Mouse (Mus musculus) forelimb bud, embryonic 11.5 days (tissue): ENCODE results near the gene Bpi.

Experiments
- DNase-seq: peaks from one replicate; pipeline ENCODE4 v3.0.0-alpha.2; 2012; ENCODE audit warnings: low read depth, low spot score

The Bpi gene

DNA sequence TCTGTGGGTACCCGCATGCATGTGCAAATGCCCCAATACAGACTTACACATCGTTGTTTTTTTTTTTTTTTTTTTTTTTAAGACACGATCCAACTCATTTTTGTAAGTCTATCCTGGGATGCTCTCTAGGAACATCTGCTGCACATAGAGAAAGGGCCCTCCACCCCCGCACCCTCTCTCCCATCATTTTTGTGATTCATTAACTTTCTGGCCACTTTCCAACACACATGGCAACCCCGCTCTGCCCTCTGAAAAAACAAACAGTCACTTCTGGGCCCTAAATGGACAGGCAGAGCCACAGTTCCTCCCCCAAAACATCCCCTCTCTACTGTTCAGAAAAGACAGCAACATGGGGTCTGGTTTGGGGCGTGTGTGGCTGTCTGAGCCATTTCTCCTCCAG, 27.8 kb downstream of the Bpi start:
- no peak for DNase-seq

DNA sequence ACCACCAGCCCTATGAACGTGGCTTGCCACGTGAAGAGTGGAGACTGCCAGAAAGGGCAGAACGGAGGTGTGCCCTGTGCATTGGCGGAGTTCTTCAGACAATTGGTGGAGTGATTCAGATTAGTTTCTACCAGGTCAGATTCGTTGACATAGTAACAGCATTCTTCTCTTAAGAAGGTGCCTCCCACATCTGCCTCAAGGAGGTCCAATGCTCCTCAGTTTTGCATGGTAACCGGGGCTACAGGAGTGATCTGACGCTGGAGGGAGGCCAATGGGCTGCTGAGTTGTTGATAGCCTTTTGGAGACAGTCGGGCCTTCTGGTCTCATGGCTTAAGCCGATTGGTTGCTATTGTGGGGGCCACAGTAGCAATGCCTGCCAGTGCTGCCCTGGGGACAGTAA, 37.8 kb downstream of the Bpi start:
- no peak for DNase-seq

DNA sequence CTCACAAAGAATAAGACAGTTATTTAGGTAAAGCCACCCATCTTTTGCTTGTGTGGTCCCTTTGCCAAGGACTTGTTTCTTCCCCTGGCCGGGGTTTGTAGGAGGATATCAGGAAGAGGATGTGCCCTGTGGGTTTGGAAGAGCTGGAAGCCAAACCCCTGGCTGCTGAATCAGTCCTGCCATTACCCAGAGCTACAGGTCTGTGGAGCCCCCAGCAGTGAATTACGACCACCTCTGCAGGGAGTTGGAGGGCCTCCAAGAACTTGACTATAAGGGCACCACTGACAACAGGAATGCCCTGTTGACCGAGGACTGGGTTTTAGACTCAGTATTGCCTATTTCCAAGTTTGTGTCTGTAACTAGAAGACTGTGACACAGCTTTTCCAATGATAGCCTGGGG, 41.3 kb downstream of the Bpi start:
- no peak for DNase-seq

DNA sequence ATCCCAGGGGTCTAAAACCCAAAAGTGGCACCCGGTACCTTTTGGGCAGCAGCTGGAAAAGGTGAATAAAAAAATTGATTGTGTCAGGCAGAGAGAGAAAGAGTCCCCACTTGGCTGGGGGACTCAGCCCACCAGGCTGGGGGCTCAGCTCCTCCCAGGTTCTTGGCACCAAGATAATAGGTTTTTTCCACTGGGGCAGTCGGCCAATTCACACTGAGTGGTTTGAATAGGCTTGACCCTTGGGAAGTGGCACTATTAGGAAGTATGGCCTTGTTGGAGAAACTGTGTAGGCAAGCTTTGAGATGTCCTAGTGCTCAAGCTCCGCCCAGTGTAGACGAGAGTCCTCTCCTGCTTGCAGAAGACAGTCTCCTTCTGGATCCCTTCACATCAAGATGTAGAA, 41.8 kb downstream of the Bpi start:
- no peak for DNase-seq

DNA sequence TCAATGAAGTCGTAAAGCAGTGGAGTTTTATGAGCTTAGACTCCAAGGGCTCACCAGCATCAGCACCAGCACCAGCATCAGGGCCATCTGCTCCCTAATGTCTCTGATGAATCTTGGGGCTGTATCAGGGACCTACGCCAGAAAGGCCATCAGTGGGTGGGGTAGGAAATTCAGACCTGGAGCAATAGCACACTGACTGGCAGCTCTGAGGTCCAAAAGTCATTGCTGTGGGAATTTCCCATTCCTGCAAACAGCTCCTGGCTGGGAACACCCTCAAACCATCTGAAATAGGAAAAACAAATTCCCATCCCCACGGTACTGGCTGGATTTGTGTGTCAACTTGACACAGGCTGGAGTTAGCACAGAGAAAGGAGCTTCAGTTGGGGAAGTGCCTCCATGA, 44.9 kb downstream of the Bpi start:
- DNase-seq: no peak

DNA sequence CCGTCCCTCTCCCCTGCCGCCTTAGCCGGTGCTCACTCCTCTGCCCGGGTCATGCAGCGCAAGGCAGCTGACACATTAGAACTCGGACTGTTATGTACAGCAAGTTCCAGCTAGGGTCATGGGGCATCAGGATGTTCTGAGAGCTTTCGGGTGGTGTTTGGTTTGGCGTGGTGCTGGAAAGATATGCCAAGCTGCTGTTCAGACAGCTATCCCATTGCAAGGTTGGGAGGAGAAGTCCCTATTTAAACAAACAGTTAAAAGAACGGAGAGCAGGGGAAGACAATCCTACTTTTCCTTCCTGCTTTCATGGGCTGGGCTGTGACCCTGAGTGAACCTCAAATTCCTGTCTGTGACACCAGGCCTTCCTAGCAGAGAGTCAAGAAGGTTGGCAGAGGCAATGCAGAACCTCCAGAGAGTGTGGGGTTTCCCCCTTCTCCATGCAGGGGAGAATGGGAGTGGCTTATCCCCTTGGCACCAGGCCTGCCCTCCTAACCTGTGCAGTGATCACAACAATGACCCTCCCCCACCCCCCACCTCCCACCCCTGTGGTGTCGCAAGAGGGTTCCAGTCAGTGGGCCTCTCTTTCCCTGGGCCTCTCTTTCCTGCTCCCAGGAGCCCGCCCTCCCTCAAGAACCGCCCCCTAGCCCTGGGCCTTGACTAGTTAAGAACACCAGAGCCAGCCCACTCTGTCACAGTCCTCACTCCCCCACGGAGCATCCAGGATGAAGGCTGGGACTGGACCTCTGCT, 48.2 kb downstream of the Bpi start, which contains the start of gene Lbp:
TSS of gene Lbp (plus strand) at position 546 of the 748 bp plus-strand sequence.
- peak; percentile 28 for DNase-seq

DNA sequence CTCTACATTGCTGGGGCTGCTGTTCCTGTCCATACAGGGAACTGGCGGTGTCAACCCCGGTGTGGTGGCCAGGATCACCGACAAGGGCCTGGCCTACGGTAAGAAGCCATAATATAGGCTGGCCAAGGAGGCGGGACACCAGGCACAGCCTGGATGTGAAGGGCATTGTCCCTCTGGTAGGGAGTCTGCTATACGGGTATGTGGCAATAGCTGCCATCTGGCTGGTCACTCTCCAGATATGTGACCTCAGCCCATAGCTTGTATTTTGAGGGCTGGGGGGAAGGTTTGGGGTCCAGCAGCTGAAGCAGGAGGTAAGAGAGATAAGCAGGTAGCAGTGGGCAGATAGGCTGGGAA, 48.8 kb downstream of the Bpi start:
- DNase-seq: no peak

DNA sequence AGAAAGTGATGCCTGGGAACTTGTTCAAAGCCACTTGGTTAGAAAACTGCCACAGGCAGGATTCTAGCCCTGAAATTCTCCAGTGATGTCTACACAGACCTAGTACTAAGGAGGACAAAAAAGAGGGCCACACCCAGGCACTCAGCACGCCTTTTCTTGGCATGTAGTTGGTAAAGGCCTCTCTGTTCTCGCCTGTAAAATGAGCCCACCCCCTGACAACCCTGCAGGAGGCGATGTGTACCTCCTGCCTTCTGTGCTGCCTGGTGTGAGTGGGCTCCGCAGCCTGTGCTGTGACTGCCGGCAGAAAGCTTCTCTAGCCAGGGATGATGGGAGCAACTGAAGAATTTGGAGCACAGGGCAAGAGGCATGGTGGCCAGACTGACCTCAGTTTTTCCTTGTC, 50.4 kb downstream of the Bpi start:
- no peak for DNase-seq

DNA sequence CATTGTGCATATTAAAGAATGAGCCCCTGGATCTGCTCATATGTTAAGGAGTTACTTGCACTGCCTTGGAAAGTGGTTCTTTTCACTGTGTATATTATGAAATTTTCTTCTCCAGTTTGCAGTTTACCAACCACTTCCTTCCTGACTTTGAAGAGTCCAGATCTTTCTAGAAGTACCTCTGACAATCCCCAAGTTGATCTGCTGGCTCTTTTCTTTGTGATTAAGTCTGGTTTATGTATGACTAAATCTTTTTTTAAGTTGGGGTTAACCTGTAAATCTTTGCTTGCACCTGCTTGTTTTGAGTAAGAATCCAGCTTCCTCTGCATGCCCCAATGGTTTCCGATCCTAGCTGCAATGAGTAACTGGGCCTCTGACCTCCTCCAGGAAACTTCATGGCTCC, 55.2 kb downstream of the Bpi start:
- DNase-seq: no peak

DNA sequence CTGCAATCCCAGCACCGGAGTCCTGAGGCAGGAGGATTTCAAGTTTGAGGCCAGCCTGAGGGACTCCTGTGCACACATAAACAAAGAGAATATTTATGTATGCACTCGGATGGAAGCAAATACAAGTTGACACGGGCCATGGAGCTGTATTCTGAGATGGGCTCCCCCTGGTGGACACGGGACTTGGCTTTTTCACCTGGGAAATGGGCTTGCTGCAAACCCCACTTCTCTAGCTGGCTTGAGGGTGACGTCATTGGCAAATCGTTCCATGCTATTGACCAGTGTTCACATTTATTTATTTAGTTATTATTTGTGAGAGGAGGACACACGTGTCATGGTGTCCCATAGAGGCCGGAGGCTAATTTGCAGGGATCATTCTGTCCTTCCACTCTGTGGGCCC, 58.5 kb downstream of the Bpi start:
- DNase-seq: peak; percentile 54

DNA sequence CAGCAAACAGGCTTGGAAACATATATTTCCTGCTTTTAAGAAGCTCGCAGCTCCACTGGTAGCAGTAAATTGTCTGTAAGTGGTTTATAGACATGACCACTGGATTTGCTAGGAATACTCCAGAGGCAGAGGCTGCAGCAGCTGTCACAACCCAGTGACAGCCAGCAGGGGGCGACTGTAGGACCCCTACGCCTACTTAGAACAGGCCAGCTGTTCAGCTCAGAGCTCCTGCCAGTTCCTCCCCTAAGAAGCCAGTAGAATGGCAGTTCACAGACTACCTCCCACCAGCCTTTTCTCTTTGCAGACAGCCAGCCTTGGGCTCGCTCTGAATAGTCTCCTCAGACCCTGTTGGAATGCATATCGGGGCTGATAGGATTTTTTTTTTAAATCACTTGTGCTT, 59.1 kb downstream of the Bpi start:
- peak; percentile 70 for DNase-seq

DNA sequence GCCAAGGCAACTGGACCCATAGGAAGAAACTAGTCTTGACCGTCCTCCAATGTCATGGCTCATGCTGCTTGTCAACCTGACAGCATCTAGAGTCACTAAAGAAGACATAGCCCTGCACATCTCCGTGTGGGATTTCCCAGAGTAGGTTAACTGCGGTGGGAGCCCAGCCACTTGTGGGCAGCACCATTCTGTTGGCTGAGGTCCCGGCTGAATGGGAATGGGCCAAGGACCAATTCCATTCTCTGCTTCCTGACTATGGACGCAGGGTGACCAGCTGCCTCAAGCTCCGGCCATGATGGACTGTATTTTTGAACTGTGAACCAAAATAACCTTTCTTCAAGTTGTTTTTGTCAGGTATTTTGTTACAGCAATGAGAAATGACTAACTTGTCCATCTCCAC, 63.7 kb downstream of the Bpi start:
- no peak for DNase-seq

DNA sequence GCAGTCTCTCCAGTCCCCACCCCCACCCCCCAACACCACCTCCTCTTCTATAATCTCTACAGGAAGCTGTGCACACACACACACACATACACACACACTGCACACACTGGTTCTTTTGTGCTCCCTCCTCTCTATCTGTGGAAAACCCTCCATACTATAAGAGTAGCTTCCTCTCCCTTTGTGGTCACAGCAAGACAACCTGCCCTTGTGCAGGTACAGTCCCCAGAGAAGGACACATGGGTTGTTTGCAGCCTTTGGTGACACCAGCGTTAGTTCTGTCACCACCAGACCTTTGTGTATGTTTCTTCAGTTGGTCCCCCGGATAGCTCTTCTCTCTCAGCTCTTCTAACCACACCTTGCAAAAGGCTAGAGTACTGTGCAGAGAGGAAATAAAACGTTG, 65.0 kb downstream of the Bpi start:
- no peak for DNase-seq

DNA sequence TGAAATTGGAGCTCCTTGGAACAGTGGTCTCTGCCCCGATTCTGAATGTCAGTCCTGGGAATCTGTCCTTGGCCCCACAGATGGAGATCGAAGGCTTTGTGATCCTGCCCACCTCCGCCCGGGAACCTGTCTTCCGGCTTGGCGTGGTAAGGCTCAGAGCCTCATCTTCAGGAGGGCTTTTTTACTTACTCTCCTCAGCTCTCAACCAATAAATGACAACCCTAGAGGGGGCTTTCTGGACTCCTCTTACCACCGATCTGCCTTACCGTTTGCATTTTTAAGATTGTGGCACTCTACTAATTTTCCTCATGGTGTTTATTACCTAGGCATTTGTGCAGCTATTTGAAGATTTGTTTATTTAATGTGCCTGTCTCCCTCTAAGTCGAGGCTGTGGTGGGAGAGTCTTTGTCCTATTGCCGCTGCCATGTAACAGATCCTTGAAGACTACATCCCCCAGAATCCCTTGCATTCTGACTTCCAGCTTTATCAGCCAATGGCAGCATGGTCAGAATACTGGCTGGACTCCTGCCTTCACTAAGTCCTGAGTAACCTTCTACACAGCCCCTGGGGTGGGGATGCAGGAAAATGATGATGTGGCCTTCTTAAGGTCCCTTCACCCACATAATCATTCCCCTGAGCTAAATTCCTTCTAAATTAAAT, 66.8 kb downstream of the Bpi start:
- peak; percentile 46 for DNase-seq

DNA sequence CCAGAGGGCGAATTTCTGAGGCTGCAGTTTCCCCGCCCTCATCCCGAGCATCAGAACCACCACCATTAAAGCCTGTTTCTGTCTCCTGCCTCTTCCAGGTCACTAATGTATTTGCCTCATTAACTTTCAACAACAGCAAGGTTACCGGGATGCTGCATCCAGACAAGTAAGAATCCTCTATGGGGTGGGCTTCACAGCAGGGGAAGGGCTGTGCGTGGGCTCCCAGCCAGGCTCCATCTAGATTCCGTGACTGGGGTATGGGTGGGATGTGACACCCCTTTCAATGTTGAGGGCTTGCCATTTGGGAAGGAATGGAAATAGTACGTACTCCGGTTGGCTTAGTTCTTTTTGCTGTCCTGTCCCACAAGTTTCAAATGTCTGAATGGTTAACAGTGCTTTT, 67.7 kb downstream of the Bpi start:
- no peak for DNase-seq
